Mouse (Mus musculus): ENCODE measurements at regions not wholly inside any gene's neighbourhood (a gene's known extent, or its start where the extent isn't known, plus 50 kb on each side); places are given as distances from the start of the nearest gene placed in this dataset.
A peak's percentile ranks its signal among the peaks of the same experiment; 100 is the strongest.

DNA sequence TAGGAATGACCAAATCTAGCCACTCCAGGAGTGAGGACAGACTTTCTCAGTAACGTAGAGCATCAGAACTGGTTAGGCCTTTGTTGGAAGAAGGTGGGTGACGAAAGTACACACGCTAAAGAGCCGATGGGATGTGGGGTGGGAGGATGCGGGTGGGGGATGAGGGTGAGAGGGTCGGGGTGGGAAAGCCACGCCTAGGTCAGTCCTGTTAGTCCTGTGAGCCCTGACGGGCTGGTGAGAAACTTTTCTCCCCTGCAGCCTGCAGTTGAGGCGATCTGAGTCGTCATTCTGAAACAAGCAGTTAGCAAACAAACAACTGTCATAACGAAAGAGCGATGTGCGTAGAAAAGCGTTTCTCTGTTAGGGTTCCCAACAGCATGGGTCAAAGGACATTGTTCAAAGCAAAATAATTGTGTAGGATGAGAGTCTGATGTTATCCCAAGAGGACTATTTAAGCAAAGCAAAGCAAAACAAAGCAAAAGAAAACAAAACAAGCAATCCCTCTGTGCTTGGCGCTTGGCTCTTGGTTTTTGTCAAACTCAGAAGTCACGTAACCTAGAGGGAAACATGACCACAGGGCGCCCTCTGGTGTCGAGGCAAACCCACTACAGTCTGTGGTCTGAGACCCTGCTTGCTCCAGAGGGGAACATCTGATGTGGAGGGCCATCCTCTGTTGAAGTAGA is 240.2 kb upstream of the Cxcr4 start:
- ATAC-seq (replicated peaks; ENCODE audit: poor library complexity, severe bottlenecking): peak; percentile 77

- ATAC-seq (replicated peaks; ENCODE audit: poor library complexity, severe bottlenecking): no peak
Observed at GRCm38 (mm10) chr1:128830671-128831240, 238.7 kb upstream of the Cxcr4 start.

DNA sequence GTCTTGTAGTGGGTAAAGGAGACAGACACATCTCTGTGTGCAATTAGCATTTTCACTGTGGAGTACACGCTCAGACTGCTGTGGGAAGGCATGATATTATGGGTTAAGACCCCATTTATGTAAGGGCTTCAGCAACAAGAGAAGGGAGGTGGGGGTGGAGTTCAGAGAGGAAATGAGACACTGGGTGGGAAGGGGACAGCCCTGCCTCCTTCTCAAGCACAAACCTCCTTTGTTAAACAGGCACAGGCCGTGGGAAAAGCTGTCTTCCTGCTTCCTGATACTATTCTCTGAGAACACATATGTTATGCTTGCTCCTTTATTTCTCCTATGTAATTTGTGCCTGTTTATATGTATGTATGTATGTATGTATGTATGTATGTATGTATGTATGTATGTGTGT is 237.4 kb upstream of the Cxcr4 start:
- no peak for ATAC-seq (replicated peaks; ENCODE audit: poor library complexity, severe bottlenecking)

DNA sequence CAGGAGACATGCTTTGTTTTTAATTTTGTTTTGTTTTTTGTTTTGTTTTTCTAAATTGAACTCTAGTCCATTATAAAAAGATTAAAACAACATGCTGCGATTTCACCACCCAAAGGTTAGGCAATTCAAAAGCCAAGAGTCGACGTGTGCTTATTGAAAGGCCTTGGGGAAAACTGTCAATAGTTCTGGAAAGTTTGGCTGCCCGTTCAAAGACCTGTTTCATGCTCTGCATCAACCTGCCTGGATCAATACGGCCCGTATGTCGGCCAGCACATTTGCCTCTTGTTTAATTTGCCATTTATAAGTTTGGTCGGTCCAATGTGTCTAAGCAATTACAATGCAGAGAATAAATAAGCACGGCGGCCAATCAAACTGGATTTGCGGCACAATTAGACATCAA is 234.3 kb upstream of the Cxcr4 start:
- no peak for ATAC-seq (replicated peaks; ENCODE audit: poor library complexity, severe bottlenecking)

GRCm38 (mm10) chr1:128824916-128825683 is 233.0 kb upstream of the Cxcr4 start:
- ATAC-seq (replicated peaks; ENCODE audit: poor library complexity, severe bottlenecking): peak; percentile 73

DNA sequence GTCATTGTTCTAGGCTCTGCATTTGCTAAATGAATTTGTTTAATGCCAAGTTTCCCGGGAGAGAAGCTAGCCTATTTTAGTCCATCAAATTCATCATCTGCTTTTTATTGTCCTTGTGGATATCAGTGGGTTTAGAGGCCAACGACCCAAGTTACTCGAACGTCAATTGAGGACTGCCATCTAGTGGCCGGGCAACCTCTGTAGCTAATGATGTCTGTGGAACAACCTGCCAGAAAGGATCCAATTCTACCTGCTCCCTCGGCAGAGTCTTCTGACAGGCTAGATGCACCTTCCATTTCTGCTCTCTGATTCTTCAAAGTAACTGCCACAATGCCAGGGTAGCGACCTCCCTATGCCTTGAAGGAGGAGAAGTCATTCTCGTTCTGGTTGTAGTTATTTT is 232.1 kb upstream of the Cxcr4 start:
- peak; percentile 51 for ATAC-seq (replicated peaks; ENCODE audit: poor library complexity, severe bottlenecking)

DNA sequence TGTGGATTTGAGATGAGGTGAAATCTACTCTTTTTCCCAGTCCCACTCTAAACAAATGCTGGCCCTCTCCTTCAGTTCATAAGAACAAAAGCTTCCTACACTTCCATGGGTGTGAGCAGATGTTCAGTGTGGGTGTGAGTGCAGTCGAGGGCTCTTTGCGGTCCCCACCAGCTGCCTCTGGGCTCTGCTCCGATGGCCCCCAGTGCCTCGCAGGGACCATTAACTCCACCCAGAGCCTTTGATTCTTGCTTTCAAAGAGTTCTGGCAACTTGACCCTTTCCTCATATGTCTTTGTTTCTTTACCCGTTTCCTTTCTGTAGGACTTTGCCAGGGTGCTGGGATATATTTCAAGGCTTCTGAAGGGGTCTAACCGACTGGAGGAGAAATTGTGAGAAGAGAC is 229.9 kb upstream of the Cxcr4 start:
- no peak for ATAC-seq (replicated peaks; ENCODE audit: poor library complexity, severe bottlenecking)

DNA sequence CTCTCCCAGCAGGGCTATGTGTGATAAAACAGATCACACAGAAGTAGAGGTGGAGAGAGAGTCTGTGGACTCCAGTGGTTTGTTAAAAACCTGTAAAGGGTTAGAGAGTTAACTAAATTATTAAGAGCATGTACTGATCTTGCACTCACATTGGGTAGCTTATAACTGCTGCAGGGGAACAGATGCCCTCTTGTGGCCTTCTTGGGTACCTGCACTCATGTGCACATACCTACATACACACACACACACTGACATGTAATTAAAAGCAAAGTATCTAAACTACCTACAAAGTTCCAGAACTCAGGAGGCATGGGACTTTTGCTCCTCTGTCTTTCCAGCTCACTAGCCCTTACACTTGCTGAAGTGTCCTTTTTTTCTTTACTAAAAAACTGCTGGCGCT is 228.4 kb upstream of the Cxcr4 start:
- ATAC-seq (replicated peaks; ENCODE audit: poor library complexity, severe bottlenecking): no peak

DNA sequence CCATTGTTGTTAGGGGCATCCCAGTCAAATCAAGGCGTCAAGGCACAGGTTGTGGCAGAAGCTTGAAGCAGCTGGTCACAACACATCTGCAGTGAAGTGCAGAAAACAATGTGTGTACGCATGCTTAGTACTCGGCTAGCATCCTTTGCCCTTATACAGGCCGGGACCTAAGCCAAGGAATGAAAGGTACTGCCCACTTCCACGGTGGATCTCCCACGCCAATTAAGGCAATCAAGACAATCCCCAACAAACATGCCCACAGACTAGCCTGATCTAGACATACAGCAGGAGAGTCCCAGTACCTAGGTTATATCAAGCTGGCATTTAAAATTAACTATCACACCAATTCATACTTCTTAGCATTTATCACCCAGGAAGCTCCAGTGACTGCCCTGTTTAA is 227.5 kb upstream of the Cxcr4 start:
- ATAC-seq (replicated peaks; ENCODE audit: poor library complexity, severe bottlenecking): no peak

GRCm38 (mm10) chr1:128813379-128813778 is 221.3 kb upstream of the Cxcr4 start:
- peak; percentile 60 for ATAC-seq (replicated peaks; ENCODE audit: poor library complexity, severe bottlenecking)

DNA sequence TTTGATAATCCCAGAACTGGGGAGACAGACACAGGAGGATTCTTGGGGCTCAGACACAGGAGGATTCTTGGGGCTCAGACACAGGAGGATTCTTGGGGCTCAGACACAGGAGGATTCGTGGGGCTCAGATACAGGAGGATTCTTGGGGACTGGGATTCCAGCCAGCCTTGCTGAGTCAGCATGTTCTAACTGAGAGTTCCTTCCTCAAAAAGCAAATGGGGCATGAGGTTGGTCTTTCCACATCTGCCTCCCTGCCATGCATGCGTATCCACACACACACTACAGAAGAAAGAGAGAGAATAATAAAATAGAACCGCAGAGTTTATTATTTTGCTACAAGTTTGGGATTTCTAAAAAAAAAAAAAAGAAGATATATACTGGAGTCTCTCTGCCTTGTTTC is 218.8 kb upstream of the Cxcr4 start:
- peak; percentile 83 for ATAC-seq (replicated peaks; ENCODE audit: poor library complexity, severe bottlenecking)

DNA sequence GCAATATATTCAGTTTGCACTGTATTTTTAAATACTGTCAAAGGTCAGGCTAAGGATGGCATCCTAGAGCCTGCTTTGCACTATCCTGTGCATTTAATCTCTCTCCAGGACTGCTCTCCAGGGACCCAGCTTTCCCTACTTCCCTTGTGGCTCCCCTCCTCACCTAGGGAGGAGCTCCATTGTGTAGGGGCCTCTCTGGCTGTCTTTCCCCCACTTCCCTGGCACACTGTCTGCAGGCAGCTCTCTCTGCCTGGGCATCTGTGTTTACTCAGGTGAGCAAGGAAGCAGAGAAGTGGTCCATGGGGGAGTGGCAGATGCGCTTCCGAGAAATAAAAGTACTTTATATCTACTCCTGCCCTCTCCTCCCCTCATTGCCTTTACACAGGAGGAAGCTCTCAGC is 218.0 kb upstream of the Cxcr4 start:
- ATAC-seq (replicated peaks; ENCODE audit: poor library complexity, severe bottlenecking): no peak

GRCm38 (mm10) chr1:128809601-128810000 is 217.5 kb upstream of the Cxcr4 start:
- ATAC-seq (replicated peaks; ENCODE audit: poor library complexity, severe bottlenecking): no peak

- ATAC-seq (replicated peaks; ENCODE audit: poor library complexity, severe bottlenecking): no peak
Observed at GRCm38 (mm10) chr1:128808599-128808998, 216.5 kb upstream of the Cxcr4 start.

DNA sequence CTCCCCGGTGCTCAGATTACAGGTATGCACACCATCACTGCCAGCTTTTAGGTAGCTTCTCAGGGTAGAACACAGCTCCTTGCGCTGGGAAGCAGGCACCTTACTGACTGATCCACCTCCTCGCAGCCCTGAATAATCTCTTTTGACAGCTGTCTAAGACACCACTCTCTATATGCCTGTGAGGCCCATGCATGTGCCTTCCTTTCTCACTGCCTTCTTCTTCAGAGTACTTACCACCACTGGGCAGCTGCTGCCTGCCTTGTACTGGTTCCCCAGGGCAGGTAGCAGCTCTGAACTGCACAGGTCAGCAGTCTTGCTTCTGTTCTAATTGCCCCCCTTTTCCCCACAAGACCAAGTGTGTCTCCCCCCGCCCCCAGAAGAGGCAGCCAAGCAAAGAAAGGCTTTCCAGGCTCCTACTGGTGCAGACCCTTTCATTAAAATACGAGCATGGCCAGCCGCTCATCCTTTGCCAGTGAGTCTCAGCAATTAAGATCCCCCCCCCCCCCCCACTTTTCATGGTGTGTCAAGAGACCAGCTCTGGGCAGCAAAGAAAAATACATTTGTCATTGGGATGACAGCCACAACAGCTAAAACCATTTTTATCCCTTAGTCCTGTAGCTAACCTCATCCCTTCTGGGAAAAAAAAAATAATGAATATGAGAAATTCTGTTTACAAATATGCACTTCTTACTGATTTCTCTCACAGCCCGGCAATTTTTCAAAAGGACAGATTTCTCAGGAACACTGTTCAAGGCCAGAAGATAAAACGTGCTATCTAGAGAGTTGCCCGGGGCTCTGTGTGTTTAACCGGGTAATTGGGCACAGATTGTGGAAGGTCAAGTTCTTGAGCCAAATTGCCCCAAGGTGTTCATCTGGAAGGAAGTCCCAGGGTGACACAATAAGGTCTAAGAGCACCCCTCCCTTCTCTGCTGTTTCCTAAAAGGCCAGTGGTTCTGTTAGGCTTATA is 213.9 kb upstream of the Cxcr4 start:
- ATAC-seq (replicated peaks; ENCODE audit: poor library complexity, severe bottlenecking): no peak

GRCm38 (mm10) chr1:128803433-128804060 is 211.5 kb upstream of the Cxcr4 start:
- no peak for ATAC-seq (replicated peaks; ENCODE audit: poor library complexity, severe bottlenecking)

- ATAC-seq (replicated peaks; ENCODE audit: poor library complexity, severe bottlenecking): no peak
Observed at GRCm38 (mm10) chr1:128803058-128803432, 211.0 kb upstream of the Cxcr4 start.

- ATAC-seq (replicated peaks; ENCODE audit: poor library complexity, severe bottlenecking): no peak
Observed at GRCm38 (mm10) chr1:128798721-128799120, 206.6 kb upstream of the Cxcr4 start.

- no peak for ATAC-seq (replicated peaks; ENCODE audit: poor library complexity, severe bottlenecking)
Observed at GRCm38 (mm10) chr1:128795654-128796053, 203.6 kb upstream of the Cxcr4 start.

DNA sequence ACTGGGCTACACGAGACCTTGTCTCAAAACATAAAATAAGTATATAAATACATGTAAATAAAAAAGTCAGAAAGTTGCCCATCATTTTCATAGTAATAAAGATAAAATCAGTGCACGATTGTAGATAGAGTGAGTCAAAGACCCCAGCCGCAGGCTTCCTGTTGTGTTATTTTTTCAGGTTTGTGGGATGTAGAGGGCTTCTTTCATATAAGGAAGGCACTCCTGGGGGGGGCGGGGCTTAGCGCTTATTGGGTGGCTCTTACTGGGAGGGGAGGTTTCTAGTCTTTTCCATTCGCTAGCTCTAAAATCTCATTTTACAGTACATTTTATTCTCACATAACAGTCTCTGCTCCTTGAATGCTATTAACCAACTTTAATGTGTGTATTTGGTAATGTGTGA is 198.8 kb upstream of the Cxcr4 start:
- no peak for ATAC-seq (replicated peaks; ENCODE audit: poor library complexity, severe bottlenecking)
